Mouse (Mus musculus) brown adipose tissue, adult 24 weeks (tissue): ENCODE results near the gene Serinc2. TPM values are rescaled to one million over a fixed set of nuclear protein-coding genes. Genes with fewer than 3 reads are reported as not detected.

ENCODE experiments used
- H3K27ac ChIP-seq: fragments of 200-500 bp; replicated peaks from 2 replicates; pipeline ENCODE4 v1.5.1; 2012; ENCODE audit warnings: low read depth, mild to moderate bottlenecking, low read length
- H3K4me1 ChIP-seq: fragments of 200-500 bp; 2 replicates; pipeline ENCODE4 v1.6.1; 2012; ENCODE audit warnings: low read length, mixed read lengths; ENCODE audit not compliant: control insufficient read depth, insufficient read depth, insufficient read length
- H3K4me3 ChIP-seq: fragments of 200-500 bp; 2 replicates; pipeline ENCODE4 v1.5.1; 2012; ENCODE audit warnings: low read depth, mild to moderate bottlenecking, low read length, moderate library complexity; ENCODE audit not compliant: insufficient read depth
- polyA plus RNA-seq: library from polyadenylated mRNA; stranded (reverse); fragments of >200 nt; gene quantifications from 2 replicates; pipeline ENCODE4 v1.2.4, GENCODE M21; 2012; ENCODE audit not compliant: missing spikeins, insufficient read depth, insufficient read length

Gene Serinc2
- polyA plus RNA-seq, 1 experiment, result 2.3 TPM

DNA sequence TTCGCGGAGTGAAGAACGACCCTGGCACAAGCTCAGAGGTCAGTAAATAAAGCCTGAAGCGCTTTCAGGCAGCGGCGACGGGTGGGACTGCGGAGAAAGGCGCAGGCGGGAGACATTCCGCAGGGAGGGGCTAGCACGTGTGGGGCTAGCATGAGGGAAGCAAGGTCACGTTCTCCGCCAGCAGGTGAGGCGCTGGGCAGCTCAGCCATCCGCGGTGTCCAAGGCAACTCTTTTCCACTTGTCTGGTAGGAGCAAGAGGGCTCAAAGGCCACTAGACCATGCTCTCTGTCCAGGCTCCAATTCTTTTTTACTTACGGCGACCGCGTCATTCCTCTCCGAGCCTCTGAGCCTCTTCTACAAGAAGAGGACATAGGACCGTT is 28.8 kb upstream of the Serinc2 start:
- Histone ChIP-seq H3K4me1 (no peaks in the 10 kb centered on the region), H3K27ac (peak overlapping the region; percentile 91), H3K4me3 (peak overlapping the region; percentile 71)

DNA sequence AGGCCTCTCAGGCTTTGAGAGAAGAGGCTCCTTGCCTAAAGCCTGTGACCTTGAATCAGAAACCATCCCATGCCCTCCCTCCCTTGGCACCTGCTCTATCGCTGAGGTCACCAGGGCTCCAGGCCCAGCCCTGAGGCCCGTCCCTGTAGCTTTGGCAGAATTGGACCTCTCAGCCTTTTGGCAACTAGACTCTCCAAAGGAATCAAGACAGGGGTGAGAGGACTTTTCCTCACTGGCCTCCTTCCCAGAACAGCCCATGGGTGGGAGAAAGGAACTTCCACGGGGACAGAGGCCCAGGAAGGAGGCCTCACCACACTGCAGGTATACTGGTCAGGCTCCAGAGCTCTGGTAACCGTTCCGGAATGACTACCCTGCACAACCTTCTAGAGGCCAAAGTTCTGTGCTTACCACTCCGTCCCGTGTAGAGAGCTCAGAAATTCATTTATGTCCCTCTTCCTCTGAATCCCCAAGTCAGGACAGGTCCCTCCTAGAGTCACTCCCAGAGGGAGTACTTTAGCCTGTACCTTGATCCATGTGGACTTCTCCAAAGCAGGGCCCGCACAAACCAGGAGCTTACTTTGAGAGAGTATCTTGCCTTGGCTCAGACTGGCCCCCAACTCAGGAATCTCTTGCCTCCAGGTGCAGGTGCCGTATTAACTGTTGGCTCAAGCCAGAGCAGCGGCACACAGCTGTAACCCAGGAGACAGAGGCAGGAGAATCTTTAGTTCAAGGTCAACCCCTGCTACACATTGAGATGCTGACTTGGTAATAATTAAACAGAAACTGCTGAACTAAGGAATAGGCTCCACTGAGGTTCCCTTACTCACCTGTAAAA is 28.0 kb upstream of the Serinc2 start:
- Histone ChIP-seq H3K4me3 (peak overlapping the region; percentile 71), H3K27ac (peak overlapping the region; percentile 93), H3K4me1 (no peaks in the 10 kb centered on the region)

DNA sequence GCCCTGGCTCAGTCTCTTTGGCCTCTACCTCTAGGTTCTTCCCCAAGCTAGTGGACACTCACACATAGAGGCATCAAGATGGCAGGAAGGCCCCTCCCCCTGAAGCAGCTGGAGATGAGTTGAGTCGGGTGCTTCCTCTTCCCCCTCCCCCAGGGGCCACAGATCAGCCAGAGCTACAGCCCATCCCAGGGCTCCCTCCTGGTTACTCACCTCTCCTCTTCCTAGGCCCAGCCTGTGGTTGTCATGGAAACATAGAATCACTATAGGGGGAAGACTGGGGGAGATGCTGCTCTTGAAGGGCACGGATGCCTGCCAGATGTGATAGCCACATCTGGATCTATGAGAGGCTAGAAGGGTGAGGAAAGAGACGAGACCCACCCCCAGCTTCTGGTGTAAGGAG is 25.7 kb upstream of the Serinc2 start:
- Histone ChIP-seq H3K4me1 (no peaks in the 10 kb centered on the region), H3K4me3 (no peak overlapping the region), H3K27ac (no peak overlapping the region)

DNA sequence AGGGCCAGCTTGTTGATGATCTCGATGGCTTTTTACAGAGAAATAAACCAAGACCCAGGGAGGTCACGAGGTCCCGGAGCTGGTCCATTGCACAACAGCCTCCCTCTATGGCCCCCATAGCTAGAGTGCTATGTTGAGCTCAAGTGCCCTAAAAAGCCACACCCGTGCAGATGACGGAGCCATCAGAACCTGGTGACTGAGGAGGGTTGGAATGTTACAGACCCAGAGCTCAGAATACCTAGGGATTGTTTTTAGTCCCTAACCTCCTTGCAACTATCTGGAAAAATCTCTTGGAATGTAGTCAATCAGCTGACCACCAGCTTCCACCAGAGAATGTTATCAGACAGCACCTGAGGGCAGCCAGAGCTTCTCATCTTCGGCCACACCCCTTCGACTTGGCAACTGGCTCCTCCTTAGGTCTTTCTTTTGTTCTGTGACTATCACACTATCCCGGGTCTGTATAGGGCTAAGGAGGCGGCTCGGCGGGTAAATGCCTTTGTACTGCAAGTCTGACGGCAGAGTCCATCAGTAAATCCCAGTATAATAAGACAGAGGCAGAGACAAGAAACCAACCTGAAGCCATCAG is 23.4 kb upstream of the Serinc2 start:
- Histone ChIP-seq H3K4me3 (no peak overlapping the region), H3K4me1 (0 out of 2 replicates have a peak, but pooled peaks cover 3% of the 10 kb centered on the region)

DNA sequence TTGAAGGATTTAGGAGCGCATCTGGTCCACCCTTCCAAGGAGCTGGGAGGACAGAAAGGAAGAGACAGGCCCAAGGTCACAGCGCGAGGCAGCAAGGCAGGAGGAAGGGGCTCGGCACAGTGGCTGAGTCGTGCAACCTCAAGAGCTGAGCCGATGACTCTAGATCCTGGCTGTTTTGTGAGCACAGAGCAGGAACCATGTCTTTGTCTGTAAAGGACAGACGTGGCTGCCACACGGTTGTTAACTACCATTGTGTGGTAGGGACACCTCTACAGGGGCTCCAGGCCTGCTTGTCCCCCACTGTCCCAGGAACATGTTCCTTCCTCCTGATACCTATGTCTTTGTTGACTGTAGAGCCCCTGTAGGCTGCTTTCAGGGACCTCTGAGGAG is 20.6 kb upstream of the Serinc2 start:
- Histone ChIP-seq H3K4me1 (0 out of 2 replicates have a peak, but pooled peaks cover 3% of the 10 kb centered on the region), H3K27ac (peak overlapping the region; percentile 97)

More for the DNA sequence above, 23.4 kb upstream of the Serinc2 start:
- H3K27ac ChIP-seq, result no peak overlapping the region

DNA sequence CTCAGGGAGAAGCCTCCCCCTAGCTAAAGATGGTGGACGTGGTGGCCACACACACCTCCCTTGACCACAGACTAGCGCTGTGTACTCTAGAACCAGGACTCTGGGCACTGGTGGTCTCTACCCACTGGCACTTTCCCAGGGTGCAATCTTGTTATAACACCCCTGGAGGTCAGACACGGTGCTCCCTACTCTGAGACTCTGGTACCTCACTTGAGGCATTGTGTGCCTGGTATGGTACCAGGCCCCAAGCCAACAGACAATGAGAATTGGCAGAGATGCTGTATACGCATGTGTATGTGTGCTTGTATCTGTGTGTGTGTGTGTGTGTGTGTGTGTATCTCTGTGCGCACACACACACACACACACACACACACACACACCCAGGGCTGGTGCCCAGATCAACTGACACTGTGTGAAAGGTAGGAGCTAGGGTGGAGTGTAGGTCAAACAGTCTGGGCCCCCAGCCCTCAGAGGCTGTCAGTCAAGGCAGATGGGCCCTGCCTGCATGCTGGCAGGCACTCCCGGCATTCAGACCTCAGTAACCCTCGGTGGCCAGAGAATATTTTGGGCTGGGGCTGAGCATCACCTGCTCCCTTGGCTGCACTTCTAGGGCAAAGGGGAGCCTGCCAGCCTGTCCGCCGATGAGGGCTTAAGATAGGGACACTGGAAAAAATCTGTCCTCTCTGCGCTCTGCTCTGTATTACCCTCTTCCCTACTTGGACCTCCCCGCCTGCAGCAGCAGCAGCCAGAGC is 20.0 kb upstream of the Serinc2 start:
- 0 out of 2 replicates have a peak, but pooled peaks cover 3% of the 10 kb centered on the region for H3K4me1 ChIP-seq
- H3K27ac ChIP-seq, result peak overlapping the region; percentile 80

More for the DNA sequence above, 20.6 kb upstream of the Serinc2 start:
- no peak overlapping the region for H3K4me3 ChIP-seq

DNA sequence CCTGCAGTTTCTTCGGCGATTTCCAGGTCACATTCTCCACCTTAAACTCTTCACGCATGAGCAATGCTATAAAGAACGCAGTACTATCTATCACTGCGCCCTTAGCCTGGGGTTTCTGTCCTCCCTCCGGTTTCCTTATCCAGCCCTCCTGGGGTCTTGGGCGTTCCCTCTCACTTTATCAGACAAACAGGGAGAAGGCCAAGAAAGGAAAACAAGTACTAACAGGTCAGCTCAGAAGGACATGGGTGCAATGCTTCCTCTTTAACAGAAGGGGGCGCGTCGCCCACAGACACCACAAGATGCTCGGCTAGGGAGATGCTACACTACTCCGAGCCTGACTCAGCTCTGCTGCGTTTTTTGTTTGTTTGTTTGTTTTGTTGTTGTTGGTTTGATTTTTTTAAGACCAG is 18.1 kb upstream of the Serinc2 start:
- 0 out of 2 replicates have a peak, but pooled peaks cover 3% of the 10 kb centered on the region for H3K4me1 ChIP-seq
- no peak overlapping the region for H3K4me3 ChIP-seq
- H3K27ac ChIP-seq, result peak overlapping the region; percentile 36

More for the DNA sequence above, 20.0 kb upstream of the Serinc2 start:
- no peak overlapping the region for H3K4me3 ChIP-seq

DNA sequence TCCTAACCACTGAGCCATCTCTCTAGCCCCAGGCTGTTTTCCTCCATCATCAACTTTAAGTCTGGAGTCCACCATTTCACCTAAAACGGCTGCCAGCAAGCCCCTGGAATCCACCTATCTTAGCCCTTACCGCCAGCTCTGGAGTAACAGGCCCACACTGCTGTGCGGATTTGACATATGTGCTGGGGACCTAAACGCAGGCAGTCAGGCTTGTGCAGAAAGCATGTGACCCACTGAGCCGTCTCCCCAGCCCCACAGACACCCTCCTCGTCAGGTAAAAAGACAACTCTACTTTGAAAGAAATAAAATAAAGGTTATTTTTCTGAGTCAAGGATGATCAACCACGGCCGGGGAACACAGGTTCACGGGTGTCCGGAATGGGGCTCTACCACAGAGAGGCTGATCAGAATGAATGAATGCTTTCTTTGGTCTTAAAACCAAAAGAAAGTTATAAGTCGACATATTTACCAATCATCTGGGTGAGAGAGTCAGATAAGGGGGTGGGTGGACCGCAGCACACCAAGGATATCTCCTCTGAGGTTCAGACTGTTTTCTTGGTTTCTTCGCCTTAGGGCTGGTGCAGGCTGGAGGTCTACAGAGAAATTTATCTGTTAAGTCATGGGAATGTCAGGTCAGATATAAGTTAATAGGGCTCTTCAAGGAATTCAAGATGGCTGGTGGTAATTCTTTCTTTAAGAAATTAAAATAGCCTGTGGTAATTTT is 17.4 kb upstream of the Serinc2 start:
- H3K4me1 ChIP-seq, result 0 out of 2 replicates have a peak, but pooled peaks cover 3% of the 10 kb centered on the region
- H3K4me3 ChIP-seq, result no peak overlapping the region
- H3K27ac ChIP-seq, result no peak overlapping the region

DNA sequence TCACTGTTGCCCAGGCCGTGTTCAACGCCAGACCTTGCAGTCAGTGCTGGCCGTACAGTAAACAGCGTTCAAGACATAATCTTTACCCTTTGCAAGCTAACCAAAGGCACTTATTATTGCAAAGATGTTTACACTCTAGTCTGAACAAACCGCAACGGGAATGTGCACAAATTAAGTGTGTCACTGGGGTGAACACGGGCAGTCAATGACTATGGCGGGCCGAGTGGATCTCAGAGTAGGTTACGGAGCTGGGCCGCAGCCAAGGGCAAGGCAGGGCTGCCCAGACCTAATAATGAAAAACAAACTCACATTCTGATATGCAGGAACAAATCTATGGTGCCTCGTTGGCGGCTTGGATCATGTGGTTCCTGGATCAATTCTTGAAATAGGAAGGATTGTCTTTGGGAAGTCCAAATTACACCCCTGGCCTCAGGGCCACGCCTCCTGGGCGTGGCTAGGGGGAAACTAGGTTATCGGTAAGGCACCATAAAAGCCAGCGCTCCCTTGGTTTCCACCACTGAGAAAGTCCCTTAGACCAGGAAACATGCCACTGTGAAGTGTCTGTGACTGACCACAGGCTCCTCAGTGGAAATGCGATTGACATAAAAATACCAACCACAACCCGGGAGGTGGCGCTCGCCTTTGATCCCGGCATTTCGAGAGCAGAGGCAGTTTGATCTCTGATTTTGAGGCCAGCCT is 16.2 kb upstream of the Serinc2 start:
- Histone ChIP-seq H3K27ac (peak overlapping the region; percentile 47), H3K4me3 (peak overlapping the region; percentile 35)

DNA sequence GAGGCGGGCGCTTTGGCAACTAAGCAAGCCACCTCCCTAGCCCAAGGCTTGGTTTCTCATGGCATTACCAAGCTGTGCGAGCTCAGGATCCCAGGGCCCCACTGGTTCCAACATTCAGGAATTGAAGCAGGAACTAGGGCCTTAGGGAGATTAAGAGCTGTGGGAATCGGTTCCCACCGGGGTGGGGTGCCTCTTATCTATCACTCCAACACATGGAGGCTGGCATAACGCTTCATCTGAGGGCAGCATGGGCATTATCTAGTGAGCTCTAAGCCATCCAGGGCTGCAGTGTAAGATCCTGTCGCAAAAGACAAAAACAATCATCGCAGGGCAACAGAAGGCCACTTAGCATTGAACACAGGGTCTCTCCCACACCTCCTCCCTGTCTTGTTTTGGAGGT is 15.5 kb upstream of the Serinc2 start:
- Histone ChIP-seq H3K4me1 (0 out of 2 replicates have a peak, but pooled peaks cover 3% of the 10 kb centered on the region), H3K27ac (no peak overlapping the region)

More for the DNA sequence above, 16.2 kb upstream of the Serinc2 start:
- H3K4me1 ChIP-seq, result 0 out of 2 replicates have a peak, but pooled peaks cover 3% of the 10 kb centered on the region

DNA sequence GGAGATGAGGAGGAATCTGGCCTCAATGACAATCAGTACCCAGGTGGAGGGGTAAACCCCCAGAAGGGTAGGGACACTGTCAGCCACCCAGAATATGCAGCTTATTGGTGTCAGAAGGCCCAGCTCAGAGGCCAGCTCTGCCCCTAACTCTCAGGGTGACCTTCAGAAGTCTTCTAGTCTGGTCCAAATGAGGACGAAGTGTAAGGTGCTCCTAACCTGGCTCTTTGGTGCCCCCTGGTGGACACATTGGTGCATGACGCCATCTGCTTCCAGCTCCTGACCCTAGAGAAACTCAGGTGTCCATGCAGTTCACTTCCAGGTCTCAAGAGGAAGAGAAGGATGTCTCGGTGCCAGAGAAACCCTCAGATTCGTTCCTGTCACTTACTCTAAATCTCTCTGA is 13.3 kb upstream of the Serinc2 start:
- no peak overlapping the region for H3K4me3 ChIP-seq
- no peaks in the 10 kb centered on the region for H3K4me1 ChIP-seq
- H3K27ac ChIP-seq, result no peak overlapping the region

More for the DNA sequence above, 15.5 kb upstream of the Serinc2 start:
- no peak overlapping the region for H3K4me3 ChIP-seq

DNA sequence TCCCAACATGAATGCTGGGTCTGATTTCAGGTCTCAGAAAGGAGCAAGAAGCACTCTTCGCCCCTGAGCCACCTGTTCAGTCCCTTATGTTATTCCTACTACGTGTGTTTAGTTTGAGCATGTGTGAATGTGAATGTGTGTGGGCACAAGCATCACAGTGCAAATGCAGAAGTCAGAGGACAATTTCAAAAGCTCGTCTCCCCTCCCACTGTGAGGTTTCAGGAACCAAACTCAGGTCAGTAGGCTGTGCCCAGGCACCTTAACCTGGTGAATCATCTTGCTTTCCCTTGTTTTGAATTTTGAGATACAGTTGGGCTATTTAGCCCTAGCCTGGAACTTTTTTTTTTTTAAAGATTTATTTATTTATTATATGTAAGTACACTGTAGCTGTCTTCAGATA is 10.8 kb upstream of the Serinc2 start:
- H3K4me3 ChIP-seq, result no peak overlapping the region
- H3K27ac ChIP-seq, result no peak overlapping the region
- H3K4me1 ChIP-seq, result no peaks in the 10 kb centered on the region

DNA sequence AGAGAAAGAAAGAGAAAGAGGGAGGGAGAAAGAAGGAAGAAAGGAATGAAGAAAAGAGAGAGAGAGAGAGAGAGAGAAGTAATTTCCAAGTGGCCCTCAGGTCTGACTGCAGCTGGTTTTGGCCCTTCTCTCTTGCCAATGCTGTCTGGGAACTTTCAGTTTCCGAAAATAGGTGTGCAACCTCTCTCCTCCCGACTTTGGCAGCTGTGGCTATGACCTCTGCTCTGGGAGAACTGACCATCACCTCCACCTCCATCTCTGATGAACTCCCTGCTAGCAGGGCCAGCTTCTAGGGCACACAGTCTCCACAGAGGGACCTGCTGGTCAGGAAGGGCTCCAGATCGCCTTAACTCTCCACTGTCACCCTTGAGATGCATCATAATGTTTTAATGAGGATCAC is 7.5 kb upstream of the Serinc2 start:
- Histone ChIP-seq H3K27ac (no peak overlapping the region), H3K4me3 (no peak overlapping the region)

DNA sequence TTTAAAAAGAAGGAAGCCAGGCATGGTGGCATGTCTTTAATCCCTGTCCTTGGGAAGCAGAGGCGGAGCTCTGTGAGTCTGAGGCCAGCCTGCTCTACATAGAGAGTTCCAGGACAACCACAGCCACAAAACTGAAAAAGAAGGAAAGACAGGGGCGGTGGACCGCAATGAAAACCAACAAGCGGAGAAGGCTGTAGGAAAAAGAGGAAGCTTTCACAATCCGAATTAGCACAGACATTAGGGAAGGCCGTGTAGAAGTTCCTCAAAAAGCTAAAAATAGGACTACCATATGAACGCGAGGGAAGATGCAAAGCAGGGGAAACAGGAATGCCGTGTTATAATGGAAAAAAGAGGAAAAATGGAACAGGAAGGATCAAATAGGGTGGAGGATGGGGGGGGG is 4.8 kb upstream of the Serinc2 start:
- Histone ChIP-seq H3K27ac (no peak overlapping the region), H3K4me1 (no peaks in the 10 kb centered on the region), H3K4me3 (no peak overlapping the region)

More for the DNA sequence above, 7.5 kb upstream of the Serinc2 start:
- H3K4me1 ChIP-seq, result no peaks in the 10 kb centered on the region
